Mouse (Mus musculus) testis, adult 2 months (tissue): ENCODE data around the gene Ism1.

Source experiments
- CTCF ChIP-seq: fragments of 200-500 bp; IDR thresholded peaks from 2 replicates; pipeline ENCODE4 v1.5.1; 2012; ENCODE audit warnings: low read depth, mild to moderate bottlenecking, inconsistent platforms, low read length, moderate library complexity; ENCODE audit not compliant: control insufficient read depth, insufficient read depth, insufficient replicate concordance
- POLR2A ChIP-seq: fragments of 200-500 bp; IDR thresholded peaks from 2 replicates; pipeline ENCODE4 v1.6.1; 2012; ENCODE audit warnings: low read depth, mild to moderate bottlenecking, inconsistent platforms, low read length, moderate library complexity; ENCODE audit not compliant: control insufficient read depth

DNA sequence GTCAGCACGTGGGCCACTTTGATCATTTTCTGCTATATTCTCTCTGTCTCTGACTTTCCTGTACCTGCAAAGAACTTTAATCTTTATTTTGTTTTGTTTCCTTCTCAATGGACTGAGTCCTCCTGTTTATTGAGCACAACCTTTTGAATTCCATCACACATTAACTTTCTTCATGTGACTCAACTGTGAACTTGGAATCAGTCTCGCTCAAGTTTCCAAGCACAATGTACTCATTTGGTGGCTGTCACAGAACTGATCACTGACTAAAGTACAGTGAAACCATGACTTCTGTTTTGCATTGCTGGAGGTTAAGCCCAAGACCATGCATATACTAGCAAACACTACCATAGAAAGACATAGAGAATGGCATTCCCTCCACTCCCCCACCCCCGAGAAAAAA, 15.5 kb downstream of the Ism1 start:
- TF ChIP-seq CTCF (no peak), POLR2A (no peak)
